Mouse (Mus musculus): ENCODE measurements around the gene Rhoc.

DNA sequence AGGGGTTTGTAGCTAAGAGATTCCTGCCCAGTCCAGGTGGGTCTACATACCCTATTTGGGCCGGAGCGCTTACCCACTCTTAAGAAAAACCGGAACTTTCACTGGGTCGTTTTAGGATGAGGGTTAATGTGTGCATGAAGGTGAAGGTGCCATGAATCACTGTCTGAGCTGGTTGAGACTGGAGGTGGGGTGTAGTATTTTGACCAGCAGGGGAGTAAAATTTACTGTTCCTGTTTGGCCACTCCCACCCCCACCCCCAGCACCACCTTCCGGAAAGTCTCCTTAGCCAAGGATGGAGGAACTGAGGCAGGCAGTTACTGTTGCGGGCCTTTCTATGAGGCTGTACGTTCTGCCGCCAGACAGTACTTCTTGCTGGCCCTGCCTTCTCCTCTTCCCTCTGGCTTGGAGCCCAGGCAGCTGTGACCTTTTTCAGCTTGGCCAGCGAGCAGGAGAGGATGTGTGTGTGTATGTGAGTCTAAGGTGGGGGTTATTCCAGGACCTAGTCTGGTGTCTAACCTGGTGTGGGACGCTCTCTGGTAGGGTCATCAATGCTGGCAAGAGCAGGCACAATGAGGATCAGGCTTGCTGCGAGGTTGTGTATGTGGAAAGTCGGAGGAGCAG is 6.0 kb upstream of the Rhoc start:
- TF ChIP-seq CTCF (IDR thresholded peaks at IDR 0.05 in 2 of 3, conservative IDR thresholded peaks at IDR 0.05 in 1 of 3; ENCODE audit: control insufficient read depth in 1 of 3, insufficient read depth in 1 of 3, low read depth in 2 of 3, low read length in 3 of 3, poor library complexity in 1 of 3, severe bottlenecking in 1 of 3): no peak
- no peak for TF ChIP-seq ZNF384 (IDR thresholded peaks at IDR 0.05; ENCODE audit: low read depth, low read length)
- TF ChIP-seq MAZ (IDR thresholded peaks at IDR 0.05; ENCODE audit: low read depth, low read length): no peak
- no peak for TF ChIP-seq UBTF (IDR thresholded peaks at IDR 0.05; ENCODE audit: borderline replicate concordance, insufficient read depth, low read depth, low read length)
- TF ChIP-seq BHLHE40 (IDR thresholded peaks at IDR 0.05; ENCODE audit: borderline replicate concordance, low read depth, low read length): no peak
- no peak for TF ChIP-seq POLR2A (IDR thresholded peaks at IDR 0.05; ENCODE audit: control insufficient read depth in 1 of 2, insufficient read depth in 1 of 2, low read depth in 1 of 2, low read length in 2 of 2, poor library complexity in 1 of 2)
- TF ChIP-seq EP300 (IDR thresholded peaks at IDR 0.05; ENCODE audit: low read depth in 1 of 2, low read length in 2 of 2): no peak
- TF ChIP-seq TBP (IDR thresholded peaks at IDR 0.05; ENCODE audit: low read depth, low read length): no peak

Measured in MEL (cell line).